Mouse (Mus musculus): ENCODE measurements around the gene Crmp1. TPM values are rescaled to one million over a fixed set of nuclear protein-coding genes. Genes with fewer than 3 reads are reported as not detected.

Gene Crmp1
- total and polyA plus RNA-seq, 2 experiments = not detected

- no peak overlapping the region for H3K27ac ChIP-seq (replicated peaks; ENCODE audit: insufficient read depth, low read depth, low read length)
- no peaks in the 10 kb centered on the region for H3K79me2 ChIP-seq (ENCODE audit: control insufficient read depth, insufficient read depth, low read length)
- TF ChIP-seq POLR2A (IDR thresholded peaks at IDR 0.05; ENCODE audit: extremely low read depth, insufficient read depth, low read length) (no peak), CTCF (IDR thresholded peaks at IDR 0.05; ENCODE audit: low read depth, low read length) (no peak)
- H3K36me3 ChIP-seq (ENCODE audit: control insufficient read depth, insufficient read depth, low read length) = no peaks in the 10 kb centered on the region
- H3K4me1 ChIP-seq (ENCODE audit: control insufficient read depth, insufficient read depth, low read length) = no peaks in the 10 kb centered on the region
- no peaks in the 10 kb centered on the region for H3K27me3 ChIP-seq (ENCODE audit: control insufficient read depth, insufficient read depth, low read length)
- H3K9ac ChIP-seq (ENCODE audit: low read depth, low read length) = no peak overlapping the region
- no peak for DNase-seq (ENCODE audit: extremely low read depth, low read depth, low spot score)
- no peak overlapping the region for H3K4me3 ChIP-seq (ENCODE audit: insufficient read depth, low read depth, low read length)
- 81% methylated on average over 7 of the region's 7 CpGs for WGBS
Measured at GRCm38 (mm10) chr5:37204886-37205285, 36.9 kb upstream of the Crmp1 start.

GRCm38 (mm10) chr5:37205420-37205819 is 36.3 kb upstream of the Crmp1 start:
- no peak overlapping the region for H3K4me3 ChIP-seq (ENCODE audit: insufficient read depth, low read depth, low read length)
- WGBS = 66% methylated on average over 1 of the region's 1 CpGs
- no peak overlapping the region for H3K27ac ChIP-seq (replicated peaks; ENCODE audit: insufficient read depth, low read depth, low read length)
- TF ChIP-seq POLR2A (IDR thresholded peaks at IDR 0.05; ENCODE audit: extremely low read depth, insufficient read depth, low read length) = no peak
- no peak for TF ChIP-seq CTCF (IDR thresholded peaks at IDR 0.05; ENCODE audit: low read depth, low read length)
- no peaks in the 10 kb centered on the region for H3K27me3 ChIP-seq (ENCODE audit: control insufficient read depth, insufficient read depth, low read length)
- H3K36me3 ChIP-seq (ENCODE audit: control insufficient read depth, insufficient read depth, low read length) = no peaks in the 10 kb centered on the region
- no peaks in the 10 kb centered on the region for H3K79me2 ChIP-seq (ENCODE audit: control insufficient read depth, insufficient read depth, low read length)
- DNase-seq (ENCODE audit: extremely low read depth, low read depth, low spot score) = no peak
- no peaks in the 10 kb centered on the region for H3K4me1 ChIP-seq (ENCODE audit: control insufficient read depth, insufficient read depth, low read length)
- H3K9ac ChIP-seq (ENCODE audit: low read depth, low read length) = no peak overlapping the region

- H3K4me1 ChIP-seq (ENCODE audit: control insufficient read depth, insufficient read depth, low read length) = no peaks in the 10 kb centered on the region
- DNase-seq (ENCODE audit: extremely low read depth, low read depth, low spot score) = no peak
- no peaks in the 10 kb centered on the region for H3K36me3 ChIP-seq (ENCODE audit: control insufficient read depth, insufficient read depth, low read length)
- H3K9ac ChIP-seq (ENCODE audit: low read depth, low read length) = no peak overlapping the region
- H3K27me3 ChIP-seq (ENCODE audit: control insufficient read depth, insufficient read depth, low read length) = no peaks in the 10 kb centered on the region
- H3K79me2 ChIP-seq (ENCODE audit: control insufficient read depth, insufficient read depth, low read length) = no peaks in the 10 kb centered on the region
- 50% methylated on average over 2 of the region's 2 CpGs for WGBS
- no peak overlapping the region for H3K4me3 ChIP-seq (ENCODE audit: insufficient read depth, low read depth, low read length)
- no peak overlapping the region for H3K27ac ChIP-seq (replicated peaks; ENCODE audit: insufficient read depth, low read depth, low read length)
- TF ChIP-seq POLR2A (IDR thresholded peaks at IDR 0.05; ENCODE audit: extremely low read depth, insufficient read depth, low read length) (no peak), CTCF (IDR thresholded peaks at IDR 0.05; ENCODE audit: low read depth, low read length) (no peak)
Measured at GRCm38 (mm10) chr5:37206364-37206763, 35.4 kb upstream of the Crmp1 start.

- H3K4me3 ChIP-seq (ENCODE audit: insufficient read depth, low read depth, low read length) = no peak overlapping the region
- no peak for DNase-seq (ENCODE audit: extremely low read depth, low read depth, low spot score)
- no peaks in the 10 kb centered on the region for H3K36me3 ChIP-seq (ENCODE audit: control insufficient read depth, insufficient read depth, low read length)
- no peak for TF ChIP-seq POLR2A (IDR thresholded peaks at IDR 0.05; ENCODE audit: extremely low read depth, insufficient read depth, low read length)
- TF ChIP-seq CTCF (IDR thresholded peaks at IDR 0.05; ENCODE audit: low read depth, low read length) = no peak
- WGBS = 86% methylated on average over 9 of the region's 9 CpGs
- H3K9ac ChIP-seq (ENCODE audit: low read depth, low read length) = no peak overlapping the region
- H3K27me3 ChIP-seq (ENCODE audit: control insufficient read depth, insufficient read depth, low read length) = no peaks in the 10 kb centered on the region; the same call in 1 of the 2 replicates
- no peak overlapping the region for H3K27ac ChIP-seq (replicated peaks; ENCODE audit: insufficient read depth, low read depth, low read length)
- no peaks in the 10 kb centered on the region for H3K79me2 ChIP-seq (ENCODE audit: control insufficient read depth, insufficient read depth, low read length)
- no peaks in the 10 kb centered on the region for H3K4me1 ChIP-seq (ENCODE audit: control insufficient read depth, insufficient read depth, low read length)
Measured at GRCm38 (mm10) chr5:37212938-37213708, 28.6 kb upstream of the Crmp1 start.

DNA sequence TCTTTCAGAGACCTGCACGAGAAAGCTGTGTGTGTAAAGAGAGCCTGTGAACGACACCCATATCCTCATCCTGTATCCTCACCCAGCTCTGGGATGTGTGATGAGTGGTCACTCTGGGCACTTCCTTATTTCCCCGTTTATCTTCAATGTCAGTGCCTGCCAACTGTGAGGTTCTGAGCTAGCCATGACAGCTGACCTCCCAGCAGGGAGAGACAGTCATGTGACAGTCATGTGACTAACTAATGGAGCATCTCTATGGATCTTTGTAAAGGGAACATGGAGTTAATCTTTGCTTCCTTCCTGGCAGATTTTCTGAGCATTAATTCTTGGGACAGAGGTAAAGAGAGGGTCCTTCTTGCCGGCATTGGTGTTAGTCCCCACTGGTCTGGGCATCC is 28.0 kb upstream of the Crmp1 start:
- H3K79me2 ChIP-seq (ENCODE audit: control insufficient read depth, insufficient read depth, low read length) = no peaks in the 10 kb centered on the region
- no peak for DNase-seq (ENCODE audit: extremely low read depth, low read depth, low spot score)
- TF ChIP-seq CTCF (IDR thresholded peaks at IDR 0.05; ENCODE audit: low read depth, low read length) (no peak), POLR2A (IDR thresholded peaks at IDR 0.05; ENCODE audit: extremely low read depth, insufficient read depth, low read length) (no peak)
- no peak overlapping the region for H3K4me3 ChIP-seq (ENCODE audit: insufficient read depth, low read depth, low read length)
- no peak overlapping the region for H3K9ac ChIP-seq (ENCODE audit: low read depth, low read length)
- no peaks in the 10 kb centered on the region; the same call in 1 of the 2 replicates for H3K27me3 ChIP-seq (ENCODE audit: control insufficient read depth, insufficient read depth, low read length)
- 70% methylated on average over 4 of the region's 4 CpGs for WGBS
- H3K4me1 ChIP-seq (ENCODE audit: control insufficient read depth, insufficient read depth, low read length) = no peaks in the 10 kb centered on the region
- H3K27ac ChIP-seq (replicated peaks; ENCODE audit: insufficient read depth, low read depth, low read length) = no peak overlapping the region
- no peaks in the 10 kb centered on the region for H3K36me3 ChIP-seq (ENCODE audit: control insufficient read depth, insufficient read depth, low read length)

GRCm38 (mm10) chr5:37214614-37215013 is 27.1 kb upstream of the Crmp1 start:
- no peak for TF ChIP-seq POLR2A (IDR thresholded peaks at IDR 0.05; ENCODE audit: extremely low read depth, insufficient read depth, low read length)
- TF ChIP-seq CTCF (IDR thresholded peaks at IDR 0.05; ENCODE audit: low read depth, low read length) = no peak
- H3K36me3 ChIP-seq (ENCODE audit: control insufficient read depth, insufficient read depth, low read length) = no peaks in the 10 kb centered on the region
- H3K27ac ChIP-seq (replicated peaks; ENCODE audit: insufficient read depth, low read depth, low read length) = no peak overlapping the region
- H3K4me3 ChIP-seq (ENCODE audit: insufficient read depth, low read depth, low read length) = no peak overlapping the region
- no peak overlapping the region for H3K9ac ChIP-seq (ENCODE audit: low read depth, low read length)
- WGBS = 85% methylated on average over 6 of the region's 6 CpGs
- H3K27me3 ChIP-seq (ENCODE audit: control insufficient read depth, insufficient read depth, low read length) = no peaks in the 10 kb centered on the region; the same call in 1 of the 2 replicates
- H3K4me1 ChIP-seq (ENCODE audit: control insufficient read depth, insufficient read depth, low read length) = no peaks in the 10 kb centered on the region
- H3K79me2 ChIP-seq (ENCODE audit: control insufficient read depth, insufficient read depth, low read length) = no peaks in the 10 kb centered on the region
- DNase-seq (ENCODE audit: extremely low read depth, low read depth, low spot score) = no peak
